Mouse (Mus musculus) kidney, embryonic 15.5 days (tissue): Measurements from ENCODE around the gene Six6. TPM values are rescaled to one million over a fixed set of nuclear protein-coding genes. Genes with fewer than 3 reads are reported as not detected.

Source experiments
- ATAC-seq: fragments of 200-750 bp; cut with Nextera tagmentation; replicated peaks from 2 replicates; pipeline ENCODE4 v1.8.0; 2017; ENCODE audit warnings: moderate TSS enrichment; ENCODE audit not compliant: low FRiP score
- H3K27ac ChIP-seq: fragments of 300-500 bp; sonication (generic); 2 replicates; pipeline ENCODE4 v1.5.1; 2015; ENCODE audit warnings: mild to moderate bottlenecking, inconsistent platforms
- H3K27me3 ChIP-seq: fragments of 300-500 bp; sonication (generic); 2 replicates; pipeline ENCODE4 v1.6.1; 2015; ENCODE audit warnings: inconsistent platforms
- H3K36me3 ChIP-seq: fragments of 300-500 bp; sonication (generic); 2 replicates; pipeline ENCODE4 v1.6.1; 2015; ENCODE audit warnings: inconsistent platforms
- H3K4me1 ChIP-seq: fragments of 300-500 bp; sonication (generic); 2 replicates; pipeline ENCODE4 v1.6.1; 2015; ENCODE audit warnings: inconsistent platforms
- H3K4me2 ChIP-seq: fragments of 300-500 bp; sonication (generic); 2 replicates; pipeline ENCODE4 v1.6.1; 2015; ENCODE audit warnings: moderate library complexity, mild to moderate bottlenecking, inconsistent platforms
- H3K4me3 ChIP-seq: fragments of 300-500 bp; sonication (generic); replicated peaks from 2 replicates; pipeline ENCODE4 v1.5.1; 2015; ENCODE audit warnings: mild to moderate bottlenecking, inconsistent platforms
- H3K9ac ChIP-seq: fragments of 300-500 bp; sonication (generic); 2 replicates; pipeline ENCODE4 v1.6.1; 2015; ENCODE audit warnings: mild to moderate bottlenecking, inconsistent platforms
- H3K9me3 ChIP-seq: fragments of 300-500 bp; sonication (generic); replicated peaks from 2 replicates; pipeline ENCODE4 v1.6.1; 2016; ENCODE audit warnings: inconsistent platforms
- WGBS: fragments of 180-500 bp; shearing (Covaris S2); methylation state at CpG from one replicate; pipeline ENCODE4 v1.1.7; 2015; ENCODE audit warnings: mixed read lengths; 5-methylcytosine and 5-hydroxymethylcytosine counted together
- polyA plus RNA-seq: library from polyadenylated mRNA; unstranded; fragments of >200 nt; fragmentation: Nextera tagmentation; extraction: Ambion mirVana; gene quantifications from 2 replicates; pipeline ENCODE4 v1.2.1, GENCODE M21; 2015

The Six6 gene
- polyA plus RNA-seq, 1 experiment from 2014 or later = not detected

DNA sequence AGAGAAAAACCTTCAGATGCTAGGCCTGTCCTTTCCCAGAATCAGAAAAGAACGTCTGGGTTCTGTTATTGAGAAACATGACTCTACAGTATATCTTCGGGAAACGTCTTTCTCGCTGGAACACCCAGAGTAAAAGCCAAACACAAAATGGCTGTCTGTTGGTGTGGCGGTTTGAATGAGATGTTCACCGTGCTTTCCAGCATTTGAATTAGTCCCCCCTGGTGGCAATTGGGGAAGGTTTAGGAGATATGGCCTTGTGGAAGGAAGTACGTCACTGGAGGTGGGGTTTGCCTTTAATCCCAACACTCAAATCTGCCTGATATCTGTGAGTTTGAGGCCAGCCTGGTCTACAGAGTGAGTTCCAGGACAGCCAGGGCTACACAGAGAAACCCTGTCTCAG, 27.8 kb downstream of the Six6 start:
- H3K9ac ChIP-seq = no peak overlapping the region
- no peaks in the 10 kb centered on the region for H3K9me3 ChIP-seq
- H3K4me2 ChIP-seq = no peak overlapping the region
- no peak overlapping the region for H3K4me3 ChIP-seq
- 86% methylated on average over 7 of the region's 7 CpGs for WGBS
- H3K27ac ChIP-seq = no peak overlapping the region
- H3K4me1 ChIP-seq = no peaks in the 10 kb centered on the region
- H3K27me3 ChIP-seq = peaks cover 22% of the 10 kb centered on the region
- no peaks in the 10 kb centered on the region for H3K36me3 ChIP-seq
- ATAC-seq = no peak

DNA sequence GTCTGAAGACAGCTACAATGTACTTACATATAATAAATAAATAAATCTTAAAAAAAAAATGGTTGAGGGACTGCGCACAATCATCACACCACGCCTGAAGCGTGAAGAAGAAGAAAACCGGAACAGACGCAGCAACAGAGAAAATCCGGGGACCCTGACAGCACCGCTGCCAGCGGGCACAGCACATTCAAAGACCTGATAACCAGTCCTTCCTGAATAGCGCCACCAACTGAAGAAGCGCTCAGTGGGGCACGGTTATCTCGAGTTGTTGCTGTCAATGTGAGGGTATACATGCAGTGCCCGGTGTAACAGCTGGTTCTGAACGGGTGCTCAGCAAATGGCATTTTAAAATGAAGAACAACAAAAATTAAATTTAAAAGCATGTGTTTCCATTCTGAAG, 30.9 kb downstream of the Six6 start:
- WGBS = 68% methylated on average over 14 of the region's 14 CpGs
- H3K4me3 ChIP-seq = no peak overlapping the region
- no peaks in the 10 kb centered on the region for H3K4me1 ChIP-seq

DNA sequence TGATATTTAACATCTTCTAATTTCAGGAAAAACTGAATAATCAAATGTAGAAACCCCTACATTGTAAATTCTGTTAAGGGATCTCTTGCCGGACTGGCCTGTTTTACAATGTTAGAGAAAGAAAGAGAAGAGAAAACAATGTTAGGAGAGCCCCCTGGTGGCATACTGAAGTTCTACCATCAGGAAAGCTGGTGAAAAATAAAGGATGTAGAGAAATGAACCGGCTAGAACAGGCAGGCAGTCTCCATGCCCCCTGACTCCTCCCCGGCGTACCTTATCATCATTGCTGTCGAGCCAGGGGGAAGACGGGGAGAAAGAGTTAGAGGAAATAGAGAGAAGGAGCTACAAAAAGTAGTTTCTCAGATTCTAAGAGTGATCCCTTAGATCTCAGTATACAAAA, 33.5 kb downstream of the Six6 start:
- 0% methylated on average over 6 of the region's 6 CpGs for WGBS
- peaks cover 32% of the 10 kb centered on the region for H3K27me3 ChIP-seq
- no peak overlapping the region for H3K9ac ChIP-seq
- no peak overlapping the region for H3K4me2 ChIP-seq
- no peak overlapping the region for H3K4me3 ChIP-seq
- no peaks in the 10 kb centered on the region for H3K36me3 ChIP-seq
- peaks cover 9% of the 10 kb centered on the region for H3K4me1 ChIP-seq
- no peak overlapping the region for H3K27ac ChIP-seq
- H3K9me3 ChIP-seq = no peaks in the 10 kb centered on the region
- no peak for ATAC-seq

More for the DNA sequence above, 30.9 kb downstream of the Six6 start:
- H3K9me3 ChIP-seq = no peaks in the 10 kb centered on the region
- H3K27me3 ChIP-seq = peaks cover 30% of the 10 kb centered on the region
- no peak overlapping the region for H3K9ac ChIP-seq
- no peaks in the 10 kb centered on the region for H3K36me3 ChIP-seq
- no peak overlapping the region for H3K27ac ChIP-seq
- no peak for ATAC-seq
- H3K4me2 ChIP-seq = no peak overlapping the region

DNA sequence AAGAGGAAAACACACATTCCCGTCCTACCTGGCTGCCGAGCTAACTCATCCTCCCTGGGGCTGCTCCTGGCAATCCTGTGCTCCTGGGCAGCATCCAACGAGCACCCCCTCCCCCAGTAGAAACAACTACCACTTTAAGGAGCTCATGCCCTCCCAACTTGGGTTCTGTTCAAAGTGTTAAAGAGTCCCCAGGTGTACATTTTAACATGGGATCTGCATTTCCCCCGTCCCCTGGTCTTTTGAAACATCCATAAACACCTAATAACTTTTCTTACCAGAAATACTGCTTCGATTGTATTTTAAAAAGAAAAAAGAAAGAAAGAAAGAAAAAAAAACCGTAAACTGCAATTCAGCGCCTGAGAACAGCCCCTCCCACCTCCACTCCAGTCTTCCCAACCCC, 36.5 kb downstream of the Six6 start:
- WGBS = 6% methylated on average over 7 of the region's 7 CpGs

DNA sequence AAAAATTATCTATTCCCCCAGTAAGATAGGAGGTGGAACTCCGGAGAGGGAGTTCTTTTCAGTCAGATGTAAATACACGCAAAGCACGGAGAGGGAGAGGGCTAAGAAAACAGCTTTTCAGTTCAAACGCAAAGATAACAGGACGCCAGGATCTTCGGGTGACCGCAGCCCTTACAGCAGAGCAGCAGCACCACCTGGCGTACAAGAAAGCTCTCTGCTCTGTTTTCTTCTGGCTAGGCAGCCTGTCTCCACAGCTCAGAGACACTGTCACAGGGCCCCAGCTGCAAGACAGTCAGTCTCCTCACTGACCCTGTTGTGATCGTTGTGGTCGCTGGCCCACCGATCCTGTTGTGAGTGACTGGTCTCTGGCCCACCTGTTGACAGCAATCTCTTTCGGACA, 37.0 kb downstream of the Six6 start:
- no peaks in the 10 kb centered on the region for H3K9me3 ChIP-seq
- ATAC-seq = peak; percentile 86
- H3K9ac ChIP-seq = no peak overlapping the region
- H3K27me3 ChIP-seq = peaks cover 21% of the 10 kb centered on the region
- 2% methylated on average over 12 of the region's 12 CpGs for WGBS
- H3K4me1 ChIP-seq = peaks cover 9% of the 10 kb centered on the region
- H3K4me3 ChIP-seq = peak overlapping the region; percentile 31
- no peaks in the 10 kb centered on the region for H3K36me3 ChIP-seq
- H3K27ac ChIP-seq = no peak overlapping the region
- H3K4me2 ChIP-seq = peak overlapping the region; percentile 55

More for the DNA sequence above, 36.5 kb downstream of the Six6 start:
- Histone ChIP-seq H3K36me3 (no peaks in the 10 kb centered on the region), H3K4me1 (peaks cover 9% of the 10 kb centered on the region), H3K9ac (no peak overlapping the region), H3K27me3 (peaks cover 25% of the 10 kb centered on the region), H3K4me2 (peak overlapping the region; percentile 55), H3K27ac (no peak overlapping the region), H3K9me3 (no peaks in the 10 kb centered on the region), H3K4me3 (peak overlapping the region; percentile 31)
- no peak for ATAC-seq

DNA sequence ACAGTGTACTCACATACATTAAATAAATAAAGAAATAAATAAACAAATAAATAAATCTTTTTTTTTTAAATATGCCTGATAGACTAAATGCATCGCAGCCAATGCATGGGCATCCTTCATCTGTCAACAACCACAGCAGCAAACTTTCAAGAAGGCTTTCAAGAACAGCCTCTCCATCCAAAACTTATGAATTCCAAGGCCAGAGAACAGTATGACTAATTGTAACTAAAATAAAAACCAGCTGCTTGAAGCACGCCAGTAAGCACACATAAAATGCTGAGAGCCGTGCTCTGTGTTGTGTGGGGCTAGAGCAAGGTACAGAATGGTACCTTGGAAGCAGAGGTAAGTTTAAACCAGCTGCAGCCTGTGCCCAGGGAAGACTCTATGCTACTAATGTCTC, 38.2 kb downstream of the Six6 start:
- no peak overlapping the region for H3K4me3 ChIP-seq
- H3K27ac ChIP-seq = no peak overlapping the region
- peaks cover 13% of the 10 kb centered on the region for H3K27me3 ChIP-seq
- H3K36me3 ChIP-seq = no peaks in the 10 kb centered on the region
- H3K9ac ChIP-seq = no peak overlapping the region
- peaks cover 9% of the 10 kb centered on the region for H3K4me1 ChIP-seq
- no peak for ATAC-seq
- H3K9me3 ChIP-seq = no peaks in the 10 kb centered on the region
- no peak overlapping the region for H3K4me2 ChIP-seq
- WGBS = 75% methylated on average over 3 of the region's 3 CpGs

DNA sequence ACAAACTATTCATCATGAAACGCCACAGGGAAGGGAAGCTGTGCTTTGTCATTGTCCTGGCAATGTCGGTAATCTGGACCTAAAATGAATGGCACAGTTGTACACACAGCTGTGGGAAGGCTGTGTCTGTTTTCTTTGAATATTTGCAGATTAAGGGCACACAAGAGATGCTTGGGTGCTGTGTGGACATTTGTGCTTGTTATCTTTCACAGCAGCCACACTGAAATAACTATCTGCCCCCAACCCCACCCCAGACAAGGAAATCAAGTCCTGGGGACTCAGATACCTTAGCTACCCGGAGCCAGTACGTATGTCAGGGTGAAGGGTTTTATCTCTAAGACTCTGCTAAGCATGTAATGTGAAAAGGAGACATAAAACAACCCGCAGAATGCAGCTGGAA, 39.5 kb downstream of the Six6 start:
- Histone ChIP-seq H3K4me3 (no peak overlapping the region), H3K4me1 (peaks cover 9% of the 10 kb centered on the region), H3K4me2 (no peak overlapping the region), H3K9me3 (no peaks in the 10 kb centered on the region), H3K27me3 (peaks cover 11% of the 10 kb centered on the region), H3K36me3 (no peaks in the 10 kb centered on the region), H3K27ac (no peak overlapping the region), H3K9ac (no peak overlapping the region)
- ATAC-seq = no peak
- 73% methylated on average over 5 of the region's 5 CpGs for WGBS

DNA sequence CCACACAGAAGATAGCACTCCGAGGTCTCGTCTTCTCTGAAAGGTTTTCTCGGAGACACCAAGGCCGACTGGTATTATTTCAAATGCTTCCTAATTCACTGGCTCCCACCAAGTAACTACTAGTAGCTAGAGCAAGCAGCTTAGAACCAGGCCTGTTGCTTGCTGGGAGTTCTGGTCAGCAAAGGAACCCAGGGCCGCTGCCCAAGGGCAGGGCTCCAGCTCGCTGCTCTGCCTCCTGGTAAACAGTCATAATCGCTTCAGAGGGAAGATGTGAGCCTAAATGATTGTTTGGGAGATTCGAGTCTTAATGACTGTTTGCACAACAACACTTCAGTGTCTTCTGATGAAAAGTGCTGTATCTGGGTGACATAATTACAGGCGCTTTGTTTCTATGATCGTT, 42.9 kb downstream of the Six6 start:
- Histone ChIP-seq H3K27me3 (no peaks in the 10 kb centered on the region; the same call in 1 of the 2 replicates), H3K4me1 (no peaks in the 10 kb centered on the region), H3K4me2 (no peak overlapping the region), H3K9ac (no peak overlapping the region), H3K36me3 (no peaks in the 10 kb centered on the region), H3K27ac (no peak overlapping the region), H3K9me3 (no peaks in the 10 kb centered on the region), H3K4me3 (no peak overlapping the region)
- 76% methylated on average over 10 of the region's 10 CpGs for WGBS
- ATAC-seq = no peak

DNA sequence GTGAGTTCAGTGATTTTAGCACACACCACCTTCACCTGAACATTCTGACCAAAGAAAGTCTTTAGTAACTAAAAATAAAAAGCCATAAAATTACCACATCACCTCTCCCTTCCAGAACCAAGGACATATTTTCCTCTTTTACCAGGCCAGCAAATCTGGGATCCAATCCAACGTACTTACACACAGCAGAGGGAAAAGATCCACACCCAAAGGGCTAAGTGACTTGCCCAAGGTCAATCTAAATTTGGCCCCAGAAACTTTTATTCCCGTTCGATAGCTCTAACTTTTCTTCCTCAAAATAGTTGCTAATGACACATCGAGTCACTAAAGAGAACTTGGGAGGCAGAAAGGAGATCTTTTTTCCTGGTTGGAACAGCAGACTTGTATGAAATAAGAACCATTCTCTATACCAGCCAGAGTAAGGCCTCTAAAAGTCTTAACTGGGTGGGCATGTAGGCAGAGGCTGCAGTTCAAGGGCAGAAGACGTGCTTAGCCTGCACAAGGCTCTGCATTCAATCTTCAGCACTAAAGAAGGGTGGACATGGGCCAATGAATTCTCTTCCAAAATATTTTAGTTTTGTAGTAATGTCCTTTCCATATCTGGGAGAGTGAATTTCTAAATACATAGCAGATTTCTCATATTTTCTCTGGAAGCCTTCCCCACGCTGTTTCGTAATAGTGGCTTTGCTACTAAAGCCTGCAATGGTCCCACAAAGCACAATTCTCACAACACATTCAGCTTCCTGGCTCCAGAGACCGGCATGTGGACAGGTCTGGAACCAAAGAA, 43.6 kb downstream of the Six6 start:
- WGBS = 75% methylated on average over 8 of the region's 8 CpGs
- no peaks in the 10 kb centered on the region for H3K36me3 ChIP-seq
- no peaks in the 10 kb centered on the region for H3K9me3 ChIP-seq
- H3K4me1 ChIP-seq = no peaks in the 10 kb centered on the region
- no peak overlapping the region for H3K9ac ChIP-seq
- H3K4me2 ChIP-seq = no peak overlapping the region
- H3K27me3 ChIP-seq = no peaks in the 10 kb centered on the region; the same call in 1 of the 2 replicates
- H3K4me3 ChIP-seq = no peak overlapping the region
- H3K27ac ChIP-seq = no peak overlapping the region
- no peak for ATAC-seq

Other genes starting within 250 kb of the Six6 start
- 43.0 and 43.8 TPM in 2 replicates for gene Ppm1a, start 182.4 kb upstream of the Six6 start, polyA plus RNA-seq
- gene 4930447C04Rik, start 882 bp downstream of the Six6 start, polyA plus RNA-seq = 1.6 and 2.0 TPM in 2 replicates
- 1.9 and 2.3 TPM in 2 replicates for gene Six1, start 114.0 kb downstream of the Six6 start, polyA plus RNA-seq
- gene Six4, start 173.6 kb downstream of the Six6 start, polyA plus RNA-seq = 4.2 and 4.5 TPM in 2 replicates
- gene Mnat1, start 183.8 kb downstream of the Six6 start, polyA plus RNA-seq = 33.4 and 35.4 TPM in 2 replicates